Mouse (Mus musculus): Measurements from ENCODE around the gene Gcm1.

- TF ChIP-seq CTCF (IDR thresholded peaks at IDR 0.05; ENCODE audit: borderline replicate concordance, insufficient read depth, low read depth, low read length) (no peak), POLR2A (IDR thresholded peaks at IDR 0.05; ENCODE audit: borderline replicate concordance, insufficient read depth, low read length) (no peak)
Observed at GRCm38 (mm10) chr9:78104973-78105372, 53.2 kb downstream of the Gcm1 start.

All from cerebellum, adult 2 months (tissue).